Comparison of ENCODE assay signal across 23 mouse cellular contexts in the genomic region with DNA sequence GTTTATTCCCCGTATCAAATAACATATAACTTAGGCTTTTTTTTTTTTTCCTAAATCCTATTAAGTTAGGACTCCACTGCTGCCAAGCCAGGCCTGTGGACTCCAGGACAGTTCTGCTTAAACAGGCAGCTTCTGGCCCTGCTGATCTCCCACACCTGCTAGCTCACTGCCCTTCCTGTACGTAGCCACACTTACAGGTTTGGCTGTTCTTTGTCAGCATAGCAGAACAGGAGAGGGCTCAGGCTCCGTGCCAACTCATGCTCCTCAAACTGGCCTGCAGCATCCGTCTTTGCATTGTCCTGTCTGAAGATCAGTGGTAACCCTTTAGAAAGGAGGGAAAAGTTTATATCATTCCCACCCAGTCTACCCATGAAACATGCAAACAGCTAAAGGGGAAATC.
"Had no signal": no experiment of that assay in that cellular context is flagged by ENCODE, and none has a peak within 500 bp of the region (broad histone marks: within the 10 kb centered on the region; RNA-seq: fewer than 3 reads in every experiment).

No protein-coding gene starts in this region.

- H3K4me2 ChIP-seq: limb, embryonic 12.5 days; liver, embryonic 12.5 days; liver, embryonic 15.5 days; lung, embryonic 15.5 days; midbrain, embryonic 13.5 days; neural tube, embryonic 13.5 days had no signal

- H3K27me3 ChIP-seq: limb, embryonic 12.5 days; liver, embryonic 12.5 days; liver, embryonic 15.5 days; lung, embryonic 15.5 days; megakaryocyte, embryonic 14.5 days; midbrain, embryonic 13.5 days; neural tube, embryonic 13.5 days had no signal

- H3K9me3 ChIP-seq: limb, embryonic 12.5 days; liver, embryonic 12.5 days; liver, embryonic 15.5 days; lung, embryonic 15.5 days; megakaryocyte, embryonic 14.5 days; midbrain, embryonic 10.5 days; midbrain, embryonic 13.5 days; neural tube, embryonic 13.5 days had no signal

- H3K27ac ChIP-seq: left cerebral cortex, adult 2 months; limb, embryonic 12.5 days; liver, embryonic 12.5 days; liver, embryonic 15.5 days; lung, embryonic 15.5 days; midbrain, embryonic 10.5 days; midbrain, embryonic 13.5 days; neural tube, embryonic 13.5 days had no signal

- ATAC-seq: liver, embryonic 12.5 days; midbrain, embryonic 13.5 days; midbrain, embryonic 16.5 days had no signal

- H3K4me3 ChIP-seq: left cerebral cortex, adult 2 months; limb, embryonic 12.5 days; liver, embryonic 12.5 days; liver, embryonic 15.5 days; lung, embryonic 15.5 days; megakaryocyte, embryonic 14.5 days; midbrain, embryonic 10.5 days; midbrain, embryonic 13.5 days; myocyte; neural tube, embryonic 13.5 days had no signal

- DNase-seq: kidney, adult 18-20 months; kidney, adult 9 months; layer of hippocampus, postnatal 36 days; liver; lung, adult 18-20 months; lung, postnatal 10 days; lung, postnatal 36 days; retina, postnatal 1 day; right cerebral cortex, postnatal 25 days; spleen, adult 18-20 months; thymus, adult 18-20 months; thymus, postnatal 36 days had no signal

- H3K4me1 ChIP-seq: liver, embryonic 12.5 days; liver, embryonic 15.5 days; lung, embryonic 15.5 days; midbrain, embryonic 10.5 days; midbrain, embryonic 13.5 days; neural tube, embryonic 13.5 days had no signal

- H3K9ac ChIP-seq: limb, embryonic 12.5 days; liver, embryonic 12.5 days; liver, embryonic 15.5 days; lung, embryonic 15.5 days; midbrain, embryonic 13.5 days; neural tube, embryonic 13.5 days had no signal
